Mouse (Mus musculus): ENCODE results near the gene Pkd1l1. TPM values are rescaled to one million over a fixed set of nuclear protein-coding genes. Genes with fewer than 3 reads are reported as not detected.

Pkd1l1 gene
- polyA plus RNA-seq, 1 experiment, result 0.45 TPM

GRCm38 (mm10) chr11:8916081-8916671 lies 56.9 kb downstream of the Pkd1l1 start:
- H3K4me3 ChIP-seq (replicated peaks; ENCODE audit: control insufficient read depth, low read depth, low read length), result no peak overlapping the region
- WGBS, result 81% methylated on average over 8 of the region's 8 CpGs
- no peaks in the 10 kb centered on the region for H3K4me1 ChIP-seq (ENCODE audit: control insufficient read depth, insufficient read depth, low read length)

DNA sequence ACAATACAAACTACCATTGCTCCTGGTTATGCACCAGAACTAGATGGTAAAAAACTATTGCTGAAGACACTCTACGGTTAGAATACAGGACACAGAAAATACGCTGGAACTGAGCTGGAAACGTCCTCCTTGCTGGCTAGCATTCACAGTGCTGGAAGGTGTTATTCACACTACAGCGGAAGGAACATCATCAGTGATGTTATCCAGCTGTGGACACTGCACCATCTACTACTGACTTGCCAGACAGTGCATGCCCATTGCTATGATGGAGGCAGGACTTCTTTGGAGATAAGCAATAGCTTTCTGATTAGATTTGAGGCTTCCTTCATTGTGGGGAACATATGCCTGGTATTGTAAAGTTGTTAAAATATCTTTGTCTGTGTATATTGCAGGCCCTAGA lies 90.3 kb downstream of the Pkd1l1 start:
- Histone ChIP-seq H3K4me3 (replicated peaks; ENCODE audit: control insufficient read depth, low read depth, low read length) (no peak overlapping the region), H3K27ac (ENCODE audit: control insufficient read depth, insufficient read depth, low read depth, low read length, poor library complexity) (no peak overlapping the region), H3K4me1 (ENCODE audit: control insufficient read depth, insufficient read depth, low read length) (no peaks in the 10 kb centered on the region)
- WGBS, result 85% methylated on average over 4 of the region's 4 CpGs
- no peak for TF ChIP-seq CTCF (IDR thresholded peaks at IDR 0.05; ENCODE audit: control insufficient read depth, insufficient read depth, low read length)
- no peak for TF ChIP-seq POLR2A (IDR thresholded peaks at IDR 0.05; ENCODE audit: borderline replicate concordance, control insufficient read depth, low read depth, low read length)

More at GRCm38 (mm10) chr11:8916081-8916671, 56.9 kb downstream of the Pkd1l1 start:
- no peak overlapping the region for H3K27ac ChIP-seq (ENCODE audit: control insufficient read depth, insufficient read depth, low read depth, low read length, poor library complexity)
- TF ChIP-seq CTCF (IDR thresholded peaks at IDR 0.05; ENCODE audit: control insufficient read depth, insufficient read depth, low read length) (no peak), POLR2A (IDR thresholded peaks at IDR 0.05; ENCODE audit: borderline replicate concordance, control insufficient read depth, low read depth, low read length) (no peak)

DNA sequence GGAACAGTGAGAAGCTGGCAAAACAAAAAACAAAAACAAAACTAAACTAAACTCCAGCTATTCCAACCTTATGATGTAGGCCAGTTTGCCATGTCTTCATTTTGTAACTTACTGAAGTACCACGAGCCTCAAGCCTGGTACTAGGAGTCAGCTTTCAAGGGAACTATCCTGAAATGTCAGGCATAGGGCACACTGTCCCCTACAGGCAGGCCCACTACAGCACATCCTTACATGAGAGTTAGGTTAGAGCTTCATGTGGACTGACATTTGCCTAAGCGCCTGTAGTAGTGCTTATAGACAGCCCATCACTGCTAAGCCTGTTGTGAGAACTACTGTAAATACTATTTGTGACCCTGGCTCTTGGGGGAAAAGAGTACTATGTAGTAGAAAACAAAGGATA lies 91.5 kb downstream of the Pkd1l1 start:
- H3K27ac ChIP-seq (ENCODE audit: control insufficient read depth, insufficient read depth, low read depth, low read length, poor library complexity), result no peak overlapping the region
- H3K4me3 ChIP-seq (replicated peaks; ENCODE audit: control insufficient read depth, low read depth, low read length), result no peak overlapping the region
- WGBS, result 63% methylated on average over 2 of the region's 2 CpGs
- TF ChIP-seq POLR2A (IDR thresholded peaks at IDR 0.05; ENCODE audit: borderline replicate concordance, control insufficient read depth, low read depth, low read length), result no peak
- no peak for TF ChIP-seq CTCF (IDR thresholded peaks at IDR 0.05; ENCODE audit: control insufficient read depth, insufficient read depth, low read length)
- no peaks in the 10 kb centered on the region for H3K4me1 ChIP-seq (ENCODE audit: control insufficient read depth, insufficient read depth, low read length)

- WGBS, result 81% methylated on average over 5 of the region's 5 CpGs
- no peak for TF ChIP-seq POLR2A (IDR thresholded peaks at IDR 0.05; ENCODE audit: borderline replicate concordance, control insufficient read depth, low read depth, low read length)
- no peak for TF ChIP-seq CTCF (IDR thresholded peaks at IDR 0.05; ENCODE audit: control insufficient read depth, insufficient read depth, low read length)
- H3K4me3 ChIP-seq (replicated peaks; ENCODE audit: control insufficient read depth, low read depth, low read length), result no peak overlapping the region
- H3K4me1 ChIP-seq (ENCODE audit: control insufficient read depth, insufficient read depth, low read length), result no peaks in the 10 kb centered on the region
- no peak overlapping the region for H3K27ac ChIP-seq (ENCODE audit: control insufficient read depth, insufficient read depth, low read depth, low read length, poor library complexity)
Observed at GRCm38 (mm10) chr11:8870115-8870514, 103.0 kb downstream of the Pkd1l1 start.

- WGBS, result 87% methylated on average over 7 of the region's 7 CpGs
- TF ChIP-seq POLR2A (IDR thresholded peaks at IDR 0.05; ENCODE audit: borderline replicate concordance, control insufficient read depth, low read depth, low read length) (no peak), CTCF (IDR thresholded peaks at IDR 0.05; ENCODE audit: control insufficient read depth, insufficient read depth, low read length) (no peak)
- Histone ChIP-seq H3K27ac (ENCODE audit: control insufficient read depth, insufficient read depth, low read depth, low read length, poor library complexity) (no peak overlapping the region), H3K4me1 (ENCODE audit: control insufficient read depth, insufficient read depth, low read length) (no peaks in the 10 kb centered on the region), H3K4me3 (replicated peaks; ENCODE audit: control insufficient read depth, low read depth, low read length) (no peak overlapping the region)
Observed at GRCm38 (mm10) chr11:8866021-8866420, 107.0 kb downstream of the Pkd1l1 start.

- Histone ChIP-seq H3K4me3 (replicated peaks; ENCODE audit: control insufficient read depth, low read depth, low read length) (no peak overlapping the region), H3K27ac (ENCODE audit: control insufficient read depth, insufficient read depth, low read depth, low read length, poor library complexity) (no peak overlapping the region), H3K4me1 (ENCODE audit: control insufficient read depth, insufficient read depth, low read length) (no peaks in the 10 kb centered on the region)
- 76% methylated on average over 8 of the region's 8 CpGs for WGBS
- TF ChIP-seq CTCF (IDR thresholded peaks at IDR 0.05; ENCODE audit: control insufficient read depth, insufficient read depth, low read length) (no peak), POLR2A (IDR thresholded peaks at IDR 0.05; ENCODE audit: borderline replicate concordance, control insufficient read depth, low read depth, low read length) (no peak)
Observed at GRCm38 (mm10) chr11:8863955-8864675, 109.0 kb downstream of the Pkd1l1 start.

GRCm38 (mm10) chr11:8862426-8862825 lies 110.6 kb downstream of the Pkd1l1 start:
- Histone ChIP-seq H3K27ac (ENCODE audit: control insufficient read depth, insufficient read depth, low read depth, low read length, poor library complexity) (no peak overlapping the region), H3K4me3 (replicated peaks; ENCODE audit: control insufficient read depth, low read depth, low read length) (no peak overlapping the region), H3K4me1 (ENCODE audit: control insufficient read depth, insufficient read depth, low read length) (no peaks in the 10 kb centered on the region)
- WGBS, result 82% methylated on average over 4 of the region's 4 CpGs
- TF ChIP-seq POLR2A (IDR thresholded peaks at IDR 0.05; ENCODE audit: borderline replicate concordance, control insufficient read depth, low read depth, low read length) (no peak), CTCF (IDR thresholded peaks at IDR 0.05; ENCODE audit: control insufficient read depth, insufficient read depth, low read length) (no peak)

DNA sequence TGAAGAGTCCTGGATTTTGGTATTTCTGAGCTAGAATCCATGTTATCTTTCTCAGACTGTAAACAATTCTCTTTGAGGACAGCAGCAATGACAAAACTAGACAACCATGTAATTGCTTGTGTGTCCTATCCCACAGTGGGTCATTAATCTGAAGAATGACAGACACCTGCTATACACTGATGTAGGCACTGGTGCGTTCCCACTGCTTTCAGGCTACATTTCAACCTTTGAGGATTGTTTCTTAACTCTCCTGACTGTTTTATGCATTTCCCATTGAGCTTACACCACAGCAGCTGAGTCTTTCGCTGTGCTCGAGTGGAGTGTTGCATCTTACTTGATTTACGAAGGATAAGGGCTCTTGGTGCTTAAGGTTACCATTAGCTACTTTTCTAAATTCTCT lies 111.1 kb downstream of the Pkd1l1 start:
- TF ChIP-seq POLR2A (IDR thresholded peaks at IDR 0.05; ENCODE audit: borderline replicate concordance, control insufficient read depth, low read depth, low read length) (no peak), CTCF (IDR thresholded peaks at IDR 0.05; ENCODE audit: control insufficient read depth, insufficient read depth, low read length) (no peak)
- Histone ChIP-seq H3K4me1 (ENCODE audit: control insufficient read depth, insufficient read depth, low read length) (no peaks in the 10 kb centered on the region), H3K4me3 (replicated peaks; ENCODE audit: control insufficient read depth, low read depth, low read length) (no peak overlapping the region), H3K27ac (ENCODE audit: control insufficient read depth, insufficient read depth, low read depth, low read length, poor library complexity) (no peak overlapping the region)
- WGBS, result 85% methylated on average over 4 of the region's 4 CpGs

All from bone marrow, adult 2 months (tissue).